Mouse (Mus musculus) liver (tissue): ENCODE measurements at regions not wholly inside any gene's neighbourhood (a gene's known extent, or its start where the extent isn't known, plus 50 kb on each side); places are given as distances from the start of the nearest gene placed in this dataset.

Experiments used
- DNase-seq: peaks from one replicate; pipeline ENCODE4 v3.0.0-alpha.2; 2020; ENCODE audit warnings: mixed read lengths

DNA sequence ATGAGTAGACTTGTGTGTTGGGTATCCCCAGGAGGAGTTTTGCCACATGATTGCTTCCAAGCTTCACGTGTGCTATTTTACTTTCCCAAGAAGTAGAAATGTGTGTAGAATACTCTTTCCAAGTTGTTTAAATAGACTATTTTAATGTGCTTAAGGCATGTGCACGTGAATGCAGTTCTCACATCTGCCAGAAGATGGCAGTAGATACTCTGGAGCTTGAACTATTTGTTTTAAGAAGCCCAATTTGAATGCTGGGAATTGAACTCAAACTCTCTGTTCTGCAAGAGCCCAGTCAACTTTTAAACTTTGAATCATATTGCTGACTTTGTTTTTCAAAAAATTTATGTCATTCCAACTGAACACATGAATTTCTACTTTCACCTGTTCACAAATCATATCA, 431.3 kb upstream of the Reg3g start:
- peak; percentile 9 for DNase-seq

GRCm38 (mm10) chr6:78892730-78893129, 424.1 kb upstream of the Reg3g start:
- no peak for DNase-seq

GRCm38 (mm10) chr6:78863031-78863430, 394.4 kb upstream of the Reg3g start:
- no peak for DNase-seq

DNA sequence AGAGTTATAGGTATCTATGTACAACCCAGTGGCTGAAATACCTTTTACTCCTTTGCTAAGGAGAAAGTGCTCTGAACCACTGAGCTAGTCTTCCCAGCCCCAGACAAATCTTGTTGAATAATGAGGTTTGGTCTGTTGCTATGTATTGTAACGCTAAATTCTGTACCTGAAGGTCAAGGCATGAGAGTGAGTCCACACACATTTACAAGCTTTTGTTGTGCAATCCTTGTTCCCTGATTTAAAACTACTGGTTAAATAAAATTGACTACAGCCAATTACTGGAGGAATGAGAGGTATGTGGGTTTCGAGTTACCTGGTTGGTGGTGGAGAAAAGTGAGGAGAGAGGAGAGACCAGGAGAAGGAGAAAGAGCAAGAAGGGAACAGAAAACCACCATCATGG, 372.6 kb upstream of the Reg3g start:
- no peak for DNase-seq

DNA sequence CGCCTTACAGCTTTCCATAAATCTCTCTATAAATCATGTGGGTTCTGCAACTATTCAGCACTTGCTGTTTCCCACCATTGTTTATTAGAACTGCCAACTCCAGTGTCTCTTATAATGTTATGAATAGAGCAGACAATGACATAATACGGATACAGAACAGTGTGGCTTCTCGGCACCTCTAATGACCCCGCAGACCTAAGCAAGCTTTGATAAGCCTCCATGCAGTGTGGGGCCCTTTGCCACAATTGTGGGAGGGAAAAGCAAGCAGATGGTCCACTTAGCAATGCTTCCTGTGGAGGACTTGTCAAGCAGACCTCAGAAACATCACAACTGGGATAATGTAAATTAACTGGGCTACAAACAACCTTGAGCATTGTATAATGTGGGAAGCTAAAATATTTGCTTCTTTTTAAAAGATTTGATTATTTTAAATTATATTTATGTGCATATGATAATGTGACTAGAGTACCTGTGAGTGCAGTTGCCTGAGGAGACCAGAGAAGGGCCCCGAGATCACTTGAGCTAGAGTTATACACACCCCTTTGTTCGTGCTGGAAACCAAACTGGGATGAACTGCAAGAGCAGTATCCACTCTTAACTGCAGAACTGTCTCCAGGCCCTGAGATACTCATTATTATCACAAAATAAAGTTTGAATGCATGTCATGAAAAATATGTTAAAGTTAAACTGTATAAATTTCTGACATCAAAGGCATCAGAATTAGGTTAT, 357.4 kb upstream of the Reg3g start:
- DNase-seq = no peak

DNA sequence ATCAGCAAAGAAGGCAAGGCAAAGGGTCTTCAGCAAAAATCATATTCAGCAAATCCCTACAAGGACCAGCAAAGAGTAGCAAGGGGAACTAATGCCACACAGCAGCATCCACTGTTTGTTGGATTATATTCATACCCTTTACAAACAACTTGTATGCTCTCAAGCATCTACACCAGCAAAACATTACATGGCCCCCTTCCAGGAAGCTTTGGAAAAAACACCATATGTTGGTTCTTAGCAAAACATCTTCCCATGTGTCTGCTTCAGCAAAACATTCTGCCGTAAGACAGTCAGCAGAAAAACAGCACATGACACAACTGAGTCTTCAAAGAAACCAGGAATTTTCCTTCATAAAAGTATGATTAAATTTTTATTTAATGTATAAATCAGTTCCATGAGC, 352.6 kb upstream of the Reg3g start:
- DNase-seq = no peak

DNA sequence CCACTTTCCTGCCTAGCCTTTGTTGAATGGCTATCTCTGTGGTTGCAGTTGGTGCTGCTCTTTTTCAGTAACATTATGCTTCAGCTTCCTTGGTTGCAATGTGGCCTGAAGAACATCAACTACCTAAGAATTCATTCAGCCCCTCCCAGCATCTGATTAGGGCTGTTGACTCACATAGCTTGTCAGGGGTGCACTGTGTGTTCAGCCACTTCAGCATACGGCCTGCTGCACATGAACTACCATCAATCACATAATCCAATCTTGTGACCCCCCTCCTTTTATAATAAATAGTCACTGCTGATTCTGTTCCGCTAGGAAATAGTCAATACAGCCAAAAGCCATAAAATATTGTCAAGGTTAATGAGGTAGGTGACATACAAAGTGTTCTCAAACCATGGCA, 328.3 kb upstream of the Reg3g start:
- DNase-seq = no peak

- DNase-seq = no peak
These were observed 320.3 kb upstream of the Reg3g start for GRCm38 (mm10) chr6:78788972-78789371.

GRCm38 (mm10) chr6:78757619-78758018, 288.9 kb upstream of the Reg3g start:
- DNase-seq = no peak
